Mouse (Mus musculus): ENCODE measurements around the gene Tmc6.
"Not testable (repeated sequence)": the region's sequence is repeated elsewhere in the genome, so short reads cannot be mapped to it uniquely, and the experiment has no call there.

Gene Tmc6

DNA sequence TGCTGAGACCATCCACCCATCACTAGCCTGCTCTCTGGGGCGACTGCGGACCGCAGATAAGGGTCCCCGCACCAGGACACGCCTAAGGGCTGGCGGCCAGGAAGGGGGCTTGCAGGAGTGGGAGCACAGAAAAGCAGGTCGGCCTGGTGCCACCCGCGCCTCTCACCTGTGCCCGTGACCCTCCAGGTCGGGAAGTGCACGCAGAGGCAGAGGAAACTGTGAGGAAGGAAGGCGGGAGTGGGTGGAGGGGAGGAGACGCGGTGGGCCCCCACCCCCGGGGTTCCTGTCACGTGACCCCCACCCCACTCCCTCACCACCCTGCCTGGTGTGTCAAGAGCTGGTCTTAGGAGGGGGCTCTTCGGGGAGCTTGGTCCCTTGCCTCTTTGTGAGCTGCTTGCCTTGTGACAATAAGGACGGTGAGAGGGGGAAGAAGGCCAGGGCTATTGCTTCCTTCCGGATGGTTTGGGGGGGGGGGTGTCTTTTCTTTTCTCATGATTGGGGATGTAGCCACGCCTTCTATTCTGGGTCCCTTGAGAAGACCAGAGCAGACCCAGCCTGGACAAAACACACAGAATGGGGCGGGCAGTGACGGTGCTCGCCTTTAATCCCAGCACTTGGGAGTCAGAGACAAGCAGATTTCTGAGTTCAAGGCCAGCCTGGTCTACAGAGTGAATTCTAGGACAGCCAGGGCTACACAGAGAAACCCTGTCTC is at the start of gene Tmc6, which contains the start of gene Tmc8:
TSS of gene Tmc6 (minus strand) at position 206 of the 712 bp plus-strand sequence.
TSS of gene Tmc8 (plus strand) at position 84 of the 712 bp plus-strand sequence.
- peak; percentile 91 for DNase-seq

DNA sequence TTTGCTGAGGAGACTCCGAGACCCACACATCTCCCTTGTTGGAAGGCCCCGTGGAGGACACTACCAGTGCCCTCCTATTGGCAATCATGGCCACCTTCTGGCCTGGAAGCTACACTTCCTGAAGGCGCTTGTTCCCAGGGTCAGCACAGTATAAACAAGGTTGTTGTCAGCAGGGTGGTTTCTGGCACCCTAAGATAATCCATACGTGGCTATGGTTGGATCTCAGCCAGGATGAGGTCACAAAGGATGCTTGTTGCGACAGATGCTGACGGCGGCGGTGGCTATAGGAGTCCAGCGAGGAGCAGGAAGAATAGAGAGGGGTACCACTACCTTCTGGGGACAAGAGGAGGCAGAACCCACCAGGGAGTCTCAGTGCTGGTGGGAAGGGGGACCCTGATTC is 48.4 kb upstream of the Tmc6 start:
- DNase-seq: no peak

DNA sequence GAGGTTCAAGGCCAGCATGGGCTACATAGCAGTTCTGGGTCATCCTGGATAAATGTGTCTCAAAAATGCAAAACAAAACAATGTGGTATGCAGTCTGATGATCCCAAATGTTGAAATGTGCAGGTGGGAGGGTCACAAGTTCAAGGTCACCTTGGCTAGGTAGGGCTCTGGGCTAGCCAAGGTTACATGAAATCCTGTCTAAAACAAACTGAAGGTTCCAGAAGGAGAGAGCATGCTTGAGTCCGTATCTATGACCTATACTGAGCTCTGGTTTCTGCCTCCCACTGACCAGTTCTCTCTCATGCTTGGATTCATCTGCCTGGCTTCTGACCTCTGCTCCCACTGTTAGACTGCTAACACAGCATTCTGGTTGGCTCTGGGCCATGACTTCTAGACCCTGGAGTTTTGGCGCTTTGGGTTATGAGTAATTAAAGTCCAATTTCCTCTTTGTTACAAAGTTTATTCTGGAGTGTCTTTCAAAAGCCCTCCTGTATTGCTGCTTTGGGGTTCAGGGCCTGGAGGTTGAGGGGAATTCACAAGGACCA is 47.7 kb upstream of the Tmc6 start:
- no peak for DNase-seq

DNA sequence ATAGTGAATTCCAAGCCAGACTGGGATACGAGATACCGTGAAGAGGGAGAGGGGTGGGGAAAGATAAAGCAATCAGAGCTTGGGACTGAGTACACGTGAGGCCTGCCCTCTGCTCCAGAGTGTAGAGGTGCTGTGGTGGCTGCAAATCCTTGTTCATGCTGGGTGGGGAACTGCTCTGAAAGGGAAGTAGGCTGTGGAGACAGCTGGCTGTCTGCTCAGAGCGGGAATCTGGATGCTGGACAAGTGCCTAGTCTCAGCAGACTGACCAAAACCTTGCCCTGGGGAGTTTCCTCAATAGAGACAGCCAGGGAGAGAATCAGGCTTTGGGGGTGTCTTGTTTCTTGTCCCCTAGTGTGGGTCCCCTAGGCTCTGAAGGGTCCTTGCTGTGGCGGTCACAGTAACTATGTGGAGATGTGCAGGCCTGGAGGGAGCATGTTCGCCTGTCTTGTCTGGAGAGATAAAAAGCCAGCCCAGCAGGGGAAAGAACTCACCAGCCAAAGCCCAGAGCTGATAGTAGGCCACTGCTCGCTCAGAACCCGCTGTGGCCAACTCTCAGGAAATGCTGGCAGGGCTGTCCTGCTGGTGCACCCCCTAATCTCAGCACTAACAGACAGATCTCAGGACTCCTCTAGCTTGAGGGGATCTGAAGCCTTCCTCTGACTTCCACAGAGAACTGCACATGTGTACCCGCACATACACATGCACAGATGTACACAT is 47.0 kb upstream of the Tmc6 start:
- no peak for DNase-seq

DNA sequence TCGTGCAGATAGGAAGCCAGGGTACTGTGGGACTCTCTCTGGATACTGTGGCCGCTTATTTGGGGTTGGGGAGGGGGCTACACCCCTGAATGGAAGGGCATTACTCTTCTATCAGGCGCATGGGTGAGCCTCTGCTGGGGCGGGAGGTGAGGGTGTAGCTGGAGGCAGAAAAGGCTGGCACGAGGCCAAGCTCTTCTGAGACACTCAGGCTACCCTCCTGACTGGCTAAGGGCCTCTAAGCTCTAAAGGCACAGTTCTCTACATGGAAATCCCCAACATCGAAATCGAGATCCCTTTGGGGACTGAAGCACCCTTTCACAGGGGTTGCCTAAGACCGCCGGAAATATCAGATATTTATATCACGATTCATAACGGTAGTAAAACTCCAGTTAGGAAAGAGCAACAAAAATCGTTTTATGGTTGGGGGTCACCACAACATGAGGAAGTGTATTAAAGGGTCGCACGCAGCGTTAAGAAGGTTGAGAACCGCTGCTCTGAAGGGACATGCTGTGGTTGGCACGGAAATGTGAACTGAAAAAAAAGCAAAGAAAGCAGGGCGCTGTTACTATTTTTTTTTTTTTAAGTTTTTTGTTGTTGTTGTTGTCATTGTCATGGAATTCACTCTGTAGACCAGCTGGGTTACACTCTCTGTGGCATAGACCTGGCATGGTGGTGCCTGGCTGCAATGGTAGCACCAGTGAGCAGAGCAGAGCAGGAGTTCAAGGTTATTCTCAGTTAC is 46.3 kb upstream of the Tmc6 start:
- DNase-seq: peak; percentile 66

DNA sequence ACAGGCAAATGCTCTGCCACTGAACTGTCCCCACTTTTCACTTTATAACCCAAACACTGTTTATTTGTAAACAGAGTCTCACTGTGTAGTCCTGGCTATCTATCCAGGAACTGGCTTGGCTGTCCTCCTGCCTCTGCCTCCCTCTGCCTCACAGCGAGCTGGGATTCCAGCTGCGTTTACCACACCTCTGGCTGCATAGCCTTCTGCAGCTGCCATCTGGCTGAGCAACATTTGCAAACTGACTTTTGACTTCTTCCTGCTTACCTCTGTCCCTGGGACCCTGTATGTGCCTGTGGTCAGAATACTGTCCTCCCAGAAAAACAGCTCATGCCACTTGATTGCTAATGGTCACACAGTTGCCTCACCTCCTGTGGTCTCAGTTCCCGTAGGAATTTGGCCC is 45.4 kb upstream of the Tmc6 start:
- DNase-seq: peak; percentile 42

DNA sequence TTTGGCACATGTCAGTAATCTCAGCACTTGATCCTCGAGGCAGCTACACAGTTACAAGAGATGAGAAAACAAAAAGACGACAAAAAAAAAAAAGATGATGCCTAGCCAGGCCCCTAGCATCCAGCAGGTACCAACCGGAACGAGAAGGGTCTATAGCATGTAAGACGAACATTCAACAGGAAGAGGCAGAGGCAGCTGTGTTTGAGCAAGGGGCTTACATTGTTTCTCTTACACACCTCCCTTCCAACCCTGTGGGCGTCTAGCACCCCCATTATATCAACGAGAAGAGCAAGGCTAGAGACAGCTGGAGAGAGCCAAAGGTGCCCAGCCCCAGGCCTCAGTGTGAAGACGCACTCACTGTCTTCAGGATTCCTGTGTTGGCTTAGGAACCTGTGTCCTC is 44.9 kb upstream of the Tmc6 start:
- DNase-seq: no peak

DNA sequence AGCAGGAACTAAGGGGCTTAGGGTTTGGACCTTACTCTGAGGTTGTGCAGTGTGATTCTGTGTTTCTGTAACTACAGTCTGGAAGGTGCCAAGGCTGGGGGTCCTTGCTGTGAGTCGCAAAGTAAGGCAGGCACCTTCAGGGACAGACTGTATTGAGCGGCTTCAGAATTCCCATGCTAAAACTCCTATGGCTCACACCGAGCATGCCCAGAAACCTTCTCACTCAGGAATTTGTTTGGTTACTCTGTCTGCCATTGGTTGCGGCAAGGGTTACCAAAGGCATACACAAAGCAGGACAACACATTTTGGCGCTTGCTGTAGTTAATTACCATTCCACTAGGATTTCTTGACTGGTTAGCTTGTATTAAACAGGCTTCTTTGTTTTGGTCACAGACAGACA is 44.2 kb upstream of the Tmc6 start:
- no peak for DNase-seq

DNA sequence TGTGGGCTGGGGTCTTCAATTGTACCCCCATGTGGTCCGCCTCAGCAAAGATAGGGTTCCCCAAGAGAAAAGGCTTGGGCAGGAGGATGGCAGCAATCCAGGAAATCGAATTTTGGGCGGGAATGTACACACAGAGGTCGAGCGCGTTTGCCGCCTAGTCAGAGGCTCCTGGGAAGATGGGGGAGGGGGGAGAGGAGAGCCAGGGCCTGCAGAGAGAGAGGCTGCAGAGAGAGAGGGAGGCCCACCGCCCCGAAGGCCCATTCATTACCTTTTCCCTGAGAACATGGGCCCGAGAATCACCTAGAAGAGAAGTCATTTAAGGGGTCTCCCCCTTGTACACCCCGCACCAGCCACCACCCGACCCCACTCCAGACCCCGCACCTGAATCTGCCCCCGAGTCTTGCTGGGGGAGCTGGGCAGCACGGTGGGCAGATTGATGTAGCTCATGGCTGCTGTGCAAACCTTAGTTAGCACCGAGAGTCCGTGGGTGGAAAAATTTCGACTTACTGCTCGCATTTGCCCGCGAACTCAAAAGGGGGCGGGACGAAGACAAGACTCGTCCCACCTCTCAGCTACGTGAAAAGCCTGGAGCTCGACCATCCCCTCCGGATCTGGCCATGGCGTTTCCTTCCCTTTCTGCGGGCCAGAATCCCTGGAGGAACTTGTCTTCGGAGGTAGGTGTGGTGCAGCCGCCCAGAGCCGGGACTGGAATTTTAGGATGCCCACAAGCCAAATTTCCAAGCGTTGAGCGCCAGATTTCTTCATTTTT is 43.5 kb upstream of the Tmc6 start, which contains the start of the genes Afmid and Tk1:
TSS of gene Afmid (plus strand) at position 592 of the 769 bp plus-strand sequence.
TSS of gene Tk1 (minus strand) at position 760 of the 769 bp plus-strand sequence.
- peak; percentile 76 for DNase-seq

DNA sequence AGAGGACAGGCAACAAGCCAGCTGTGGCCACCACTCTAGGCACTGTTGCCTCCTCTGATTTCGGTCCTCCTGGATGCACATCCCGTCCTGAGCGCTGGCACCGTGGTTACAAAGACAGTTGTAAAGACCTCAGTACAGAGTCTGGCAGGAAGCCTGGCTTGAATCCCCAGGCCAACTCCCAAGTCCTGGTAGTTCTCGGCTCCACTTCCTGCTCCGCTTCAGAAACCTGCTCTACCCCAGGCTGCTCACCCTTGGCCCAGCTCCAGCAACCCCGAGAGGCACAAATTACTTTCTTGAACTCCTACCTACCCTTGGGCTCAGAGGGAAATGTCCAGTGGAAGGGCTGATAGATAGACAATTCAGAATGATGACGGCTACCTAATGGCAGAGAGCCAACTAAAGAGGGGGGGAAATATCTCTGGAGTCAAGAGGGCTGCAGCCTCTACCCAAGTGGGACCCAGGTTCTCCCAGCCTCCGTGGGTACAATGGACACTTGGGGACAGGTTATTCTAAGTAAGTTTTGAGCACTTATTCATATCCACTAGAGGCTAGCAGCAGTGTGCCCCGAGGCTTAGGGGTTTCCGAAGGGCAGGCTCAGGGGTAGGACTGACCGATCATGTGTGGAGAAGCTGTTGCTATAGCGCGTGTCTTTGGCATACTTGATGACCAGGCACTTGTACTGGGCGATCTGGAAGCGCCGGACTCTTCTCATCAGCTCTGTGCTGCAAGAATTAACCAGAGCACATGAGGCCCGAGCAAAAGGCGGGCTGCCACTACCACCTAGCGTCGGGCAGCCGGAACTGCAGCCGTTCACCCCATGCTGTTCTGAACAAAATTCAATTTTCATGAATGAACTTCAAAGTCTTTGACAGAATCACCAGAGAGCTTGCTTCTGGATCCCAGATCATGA is 42.3 kb upstream of the Tmc6 start:
- DNase-seq: peak; percentile 88

DNA sequence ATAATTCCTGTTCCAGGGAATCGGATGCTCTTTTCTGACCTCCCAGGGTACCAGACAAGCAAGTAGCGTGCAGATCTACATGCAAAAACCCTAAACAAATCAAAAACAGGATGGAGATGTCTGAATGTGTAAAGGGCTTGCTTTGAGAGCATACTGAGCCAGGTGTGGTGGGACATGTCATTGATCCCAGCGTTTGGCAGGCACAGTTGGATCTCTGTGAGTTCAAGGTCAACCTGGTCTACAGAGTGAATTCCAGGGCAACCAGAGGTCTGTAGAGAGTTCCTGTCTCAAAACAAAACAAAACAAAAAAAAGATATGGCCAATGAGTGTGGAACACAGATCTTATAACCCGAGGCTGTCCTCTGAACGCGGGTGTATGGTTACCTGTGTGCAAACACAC is 41.4 kb upstream of the Tmc6 start:
- DNase-seq: no peak

DNA sequence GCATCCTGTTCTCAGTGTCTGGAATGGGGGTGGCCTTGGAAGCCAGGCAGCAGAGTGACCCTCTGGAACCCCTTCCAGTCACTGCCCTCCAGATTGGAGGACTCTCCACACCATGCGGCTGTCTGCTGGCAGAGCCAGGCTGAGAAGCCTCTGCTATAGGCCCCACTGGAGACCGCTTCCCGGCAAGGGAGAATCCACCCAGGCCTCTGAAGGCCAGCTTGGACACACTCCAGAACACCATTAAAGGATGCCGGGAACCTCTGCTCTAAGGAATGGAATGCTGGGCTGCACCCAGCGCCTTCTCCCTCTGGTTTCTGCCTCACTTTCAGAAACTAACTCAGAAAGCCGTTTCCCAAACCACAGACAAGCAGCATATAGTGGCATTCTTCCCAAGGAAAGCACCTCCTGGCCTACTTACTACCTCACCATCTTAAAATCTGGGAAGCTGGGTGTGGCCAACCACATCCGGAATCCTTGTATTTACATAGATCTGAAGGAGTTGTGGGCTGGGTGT is 40.8 kb upstream of the Tmc6 start:
- no peak for DNase-seq

DNA sequence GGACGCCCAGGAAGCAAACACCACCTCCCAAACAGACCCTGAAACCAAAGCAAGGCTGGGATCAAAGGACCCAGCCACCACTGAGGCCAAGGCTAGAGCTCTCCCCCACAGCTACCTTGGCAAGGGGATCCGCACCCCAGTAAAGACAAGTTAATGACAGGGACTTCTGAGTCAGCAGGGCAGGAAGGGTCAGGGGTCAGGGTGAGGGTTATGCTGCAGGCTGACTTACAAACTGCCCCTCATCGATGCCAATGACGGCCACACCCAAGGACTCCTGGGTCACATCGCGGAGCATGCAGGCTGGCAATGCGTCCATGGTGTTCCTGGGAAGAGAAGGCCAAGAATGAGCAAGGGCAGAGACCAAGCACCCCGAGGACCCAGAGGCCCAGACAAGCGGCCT is 39.9 kb upstream of the Tmc6 start:
- DNase-seq: no peak

DNA sequence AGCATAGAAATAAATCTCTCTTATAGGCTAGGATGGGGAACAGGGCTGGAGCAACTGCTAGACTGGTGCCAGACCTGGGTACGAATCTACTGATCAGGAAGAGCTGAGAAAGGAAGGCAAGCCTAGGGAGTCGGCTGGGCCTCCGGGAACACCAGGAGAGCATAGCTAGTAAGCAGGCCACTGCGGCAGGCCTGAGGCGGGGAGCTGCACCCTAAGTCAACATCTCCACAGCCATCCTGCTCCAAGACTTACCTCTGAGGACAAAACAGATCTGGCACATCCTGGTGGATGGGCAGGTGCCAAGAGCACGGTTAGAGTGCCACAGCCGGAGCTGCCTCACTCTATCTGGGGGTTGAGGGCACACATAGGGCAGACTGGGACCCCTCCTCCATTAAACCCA is 38.2 kb upstream of the Tmc6 start:
- no peak for DNase-seq

DNA sequence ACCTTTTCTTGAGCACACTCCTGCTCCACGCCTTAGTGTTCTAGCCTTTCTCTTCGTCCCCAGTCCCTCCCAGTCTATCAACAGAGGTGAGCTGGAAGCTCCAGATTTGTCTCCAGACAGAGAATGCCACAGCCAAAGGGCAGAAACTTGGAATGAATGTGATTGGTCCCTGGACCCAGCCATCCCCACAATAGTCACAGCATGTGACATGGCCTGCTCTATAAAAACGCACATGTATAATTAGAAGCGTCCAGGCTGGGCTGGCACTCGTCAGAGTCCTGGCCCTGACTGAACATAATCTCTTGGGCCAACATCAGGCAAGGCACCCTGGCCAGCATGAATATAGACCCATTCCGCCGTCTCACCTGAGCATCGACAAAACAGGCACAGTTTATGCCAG is 37.1 kb upstream of the Tmc6 start:
- DNase-seq: no peak

DNA sequence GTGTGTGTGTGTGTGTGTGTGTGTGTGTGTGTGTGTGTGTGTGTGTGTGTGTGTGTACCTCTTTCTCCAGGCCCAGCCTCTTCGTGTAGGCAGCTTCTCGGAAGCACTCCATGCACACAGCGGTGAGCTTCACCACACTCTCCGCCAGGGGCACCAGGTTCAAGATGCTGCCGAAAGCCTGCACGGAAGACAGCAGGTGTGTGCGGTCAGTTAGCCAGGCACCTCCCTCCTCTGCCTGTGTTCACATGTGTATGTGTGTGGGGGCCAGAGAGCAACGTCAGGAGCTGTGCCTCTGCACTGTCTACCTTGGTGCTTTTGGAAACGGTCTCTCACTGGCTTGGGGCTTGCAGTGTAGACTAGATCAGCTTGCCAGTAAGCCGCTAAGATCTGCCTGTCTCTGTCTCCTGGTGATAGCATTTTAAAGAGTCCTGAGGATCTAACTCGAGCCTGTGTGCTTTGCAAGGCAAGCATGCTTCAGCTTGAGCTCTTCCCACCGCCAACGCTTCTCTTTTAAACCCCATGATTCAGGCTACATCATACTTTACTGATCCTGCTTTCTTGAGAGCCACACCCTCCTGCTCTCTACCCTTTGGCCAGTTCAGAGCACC is 34.5 kb upstream of the Tmc6 start:
- DNase-seq: no peak

DNA sequence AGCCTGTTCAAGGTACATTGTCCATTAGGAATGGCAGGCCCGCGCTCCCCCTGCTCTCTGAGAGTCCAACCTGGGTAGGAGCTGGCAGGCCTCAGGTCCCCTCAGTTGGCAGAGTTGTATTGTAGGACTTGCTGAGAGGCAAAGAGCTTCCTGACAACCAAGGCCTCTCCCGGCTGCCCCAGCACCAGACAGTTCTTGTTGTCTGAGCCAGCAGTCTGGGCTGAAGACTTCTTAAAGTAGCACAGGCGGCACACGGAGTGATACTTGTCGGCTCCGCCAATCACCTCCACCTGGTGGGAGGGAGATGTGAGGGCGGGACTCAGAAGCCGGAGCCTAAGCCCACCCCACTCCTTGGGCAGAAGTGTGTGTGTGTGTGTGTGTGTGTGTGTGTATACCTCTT is 33.9 kb upstream of the Tmc6 start:
- not testable (repeated sequence) for DNase-seq

DNA sequence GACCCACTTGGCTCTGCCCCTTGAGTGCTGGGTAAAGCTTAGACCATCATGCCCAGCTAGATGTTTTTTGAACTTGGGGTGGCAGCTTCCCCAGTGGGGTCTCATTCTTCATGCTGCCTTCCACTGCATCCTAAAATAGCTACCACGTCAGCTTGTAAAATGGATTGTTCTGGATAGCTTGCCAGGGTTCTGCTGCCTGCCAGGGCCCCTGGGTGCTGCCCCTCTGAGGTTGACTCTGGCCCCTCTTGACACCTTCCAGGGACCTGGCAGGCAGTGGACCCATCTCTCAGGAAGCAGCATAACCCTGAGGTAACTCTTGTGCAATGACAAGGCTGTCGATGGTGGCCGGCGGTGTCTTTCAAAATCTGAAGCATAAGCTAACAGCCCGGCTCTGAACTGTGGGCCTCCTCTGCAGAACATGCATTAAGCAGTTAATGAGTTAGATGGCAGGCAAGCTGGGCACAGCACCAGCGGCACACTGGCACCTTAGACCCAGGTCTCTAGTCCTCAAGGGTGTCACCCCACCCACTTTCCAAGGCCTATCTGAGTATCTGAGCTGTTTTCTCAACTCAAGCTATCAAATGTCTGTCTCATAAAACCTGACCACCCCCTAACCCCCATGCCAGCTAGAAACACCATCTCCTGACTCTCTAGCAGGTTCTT is 32.8 kb upstream of the Tmc6 start:
- DNase-seq: no peak

DNA sequence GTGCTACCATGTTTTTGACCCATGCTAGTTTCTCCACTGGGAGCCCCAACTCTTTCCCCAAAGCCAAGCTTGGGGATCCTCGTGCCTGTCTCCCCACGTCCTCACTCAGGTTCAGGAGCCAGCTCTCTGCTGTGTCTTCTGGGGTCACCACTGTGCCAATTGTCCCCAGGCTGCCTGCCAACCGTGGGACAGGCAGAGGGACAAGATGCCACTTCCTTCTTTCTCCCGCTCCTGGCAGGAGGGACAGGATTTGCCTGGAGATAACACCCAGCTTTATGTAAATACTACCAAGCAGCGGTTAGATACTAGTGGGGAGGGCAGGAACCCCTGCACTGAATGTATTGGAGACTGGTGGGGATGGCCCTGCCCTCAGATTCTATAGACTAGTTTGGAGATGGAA is 31.9 kb upstream of the Tmc6 start:
- DNase-seq: no peak

DNA sequence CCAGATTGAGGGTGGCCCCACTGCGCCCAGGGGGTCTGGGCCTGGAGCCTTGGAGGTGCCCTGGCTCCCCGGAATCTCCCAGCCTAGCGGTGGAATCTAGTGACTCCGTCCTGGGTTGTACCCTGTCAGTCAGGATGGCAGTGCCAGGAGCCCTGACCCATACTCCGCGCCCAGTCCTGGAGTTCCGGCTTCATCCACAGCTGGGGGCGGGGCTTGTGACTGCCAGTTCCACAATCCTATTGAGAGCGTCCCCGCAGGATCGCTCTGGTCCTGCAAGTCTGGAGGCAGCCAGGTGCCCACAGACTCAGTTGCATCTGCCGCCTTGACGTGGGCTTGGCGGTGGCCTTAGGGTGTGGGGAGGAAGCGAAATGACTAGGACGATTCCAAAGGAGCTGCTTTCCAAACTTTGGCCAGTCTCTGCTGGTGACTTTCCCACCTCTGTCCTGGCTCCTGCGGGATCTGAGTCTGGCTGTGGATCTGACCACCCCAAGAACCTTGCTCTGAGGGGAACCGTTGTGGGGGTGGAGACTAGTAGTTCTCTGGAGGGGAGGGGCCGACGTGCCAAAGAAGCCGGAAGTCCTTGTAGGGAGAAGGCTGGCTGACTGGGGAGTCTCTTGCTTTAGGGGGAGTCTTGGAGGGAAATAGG is 28.5 kb upstream of the Tmc6 start:
- peak; percentile 86 for DNase-seq
